Mouse (Mus musculus) macrophage (primary cell): Measurements from ENCODE around the gene Pou5f2. TPM values are rescaled to one million over a fixed set of nuclear protein-coding genes. Genes with fewer than 3 reads are reported as not detected.

Experiments used
- polyA plus RNA-seq: library from polyadenylated mRNA; stranded (reverse); fragments of 250-400 nt; gene quantifications from 3 replicates; pipeline ENCODE4 v1.2.4, GENCODE M21; 2018; ENCODE audit warnings: inconsistent platforms

Gene Pou5f2
- polyA plus RNA-seq, 1 experiment from 2014 or later: not detected

Other genes starting within 250 kb of the Pou5f2 start
- not detected in 3 replicates for gene Nr2f1, start 174.9 kb downstream of the Pou5f2 start, polyA plus RNA-seq